Mouse (Mus musculus) CD4-positive helper T cell, adult 2 months (primary cell): Measurements from ENCODE around the gene Ghrhr.

Experiments used
- DNase-seq: peaks from one replicate; pipeline ENCODE4 v3.0.0-alpha.2; 2012; ENCODE audit warnings: low read depth, missing footprints, low spot score

Ghrhr gene

GRCm38 (mm10) chr6:55376076-55376475, at the start of gene Ghrhr:
TSS of gene Ghrhr (plus strand) at chr6:55376295.
- no peak for DNase-seq

GRCm38 (mm10) chr6:55326299-55326698, 49.8 kb upstream of the Ghrhr start:
- no peak for DNase-seq

- DNase-seq, result no peak
Observed at GRCm38 (mm10) chr6:55327326-55327725, 48.8 kb upstream of the Ghrhr start.

GRCm38 (mm10) chr6:55328179-55328578, 47.9 kb upstream of the Ghrhr start:
- DNase-seq, result no peak

GRCm38 (mm10) chr6:55331315-55331714, 44.8 kb upstream of the Ghrhr start:
- DNase-seq, result no peak

- no peak for DNase-seq
Observed at GRCm38 (mm10) chr6:55332100-55332772, 43.9 kb upstream of the Ghrhr start.

GRCm38 (mm10) chr6:55332773-55333109, 43.4 kb upstream of the Ghrhr start:
- no peak for DNase-seq

GRCm38 (mm10) chr6:55335989-55336514, 40.0 kb upstream of the Ghrhr start, which contains the start of gene Aqp1:
TSS of gene Aqp1 (plus strand) at chr6:55336432.
- DNase-seq, result no peak

GRCm38 (mm10) chr6:55337242-55337641, 38.9 kb upstream of the Ghrhr start:
- no peak for DNase-seq

GRCm38 (mm10) chr6:55338077-55338476, 38.0 kb upstream of the Ghrhr start:
- DNase-seq, result no peak

- no peak for DNase-seq
Observed at GRCm38 (mm10) chr6:55338934-55339825, 36.9 kb upstream of the Ghrhr start.

- no peak for DNase-seq
Observed at GRCm38 (mm10) chr6:55341688-55342087, 34.4 kb upstream of the Ghrhr start.

GRCm38 (mm10) chr6:55342328-55342727, 33.8 kb upstream of the Ghrhr start:
- no peak for DNase-seq

GRCm38 (mm10) chr6:55343446-55343845, 32.6 kb upstream of the Ghrhr start:
- DNase-seq, result no peak

- no peak for DNase-seq
Observed at GRCm38 (mm10) chr6:55344291-55345016, 31.6 kb upstream of the Ghrhr start.

GRCm38 (mm10) chr6:55345264-55345663, 30.8 kb upstream of the Ghrhr start:
- DNase-seq, result no peak

GRCm38 (mm10) chr6:55346491-55346890, 29.6 kb upstream of the Ghrhr start:
- DNase-seq, result no peak

- DNase-seq, result no peak
Observed at GRCm38 (mm10) chr6:55347711-55348571, 28.2 kb upstream of the Ghrhr start.

- DNase-seq, result no peak
Observed at GRCm38 (mm10) chr6:55349231-55349630, 26.9 kb upstream of the Ghrhr start.

- DNase-seq, result no peak
Observed at GRCm38 (mm10) chr6:55350383-55350952, 25.6 kb upstream of the Ghrhr start.

GRCm38 (mm10) chr6:55351712-55352111, 24.4 kb upstream of the Ghrhr start:
- DNase-seq, result no peak
